Mouse (Mus musculus) midbrain, embryonic 13.5 days (tissue): ENCODE measurements around the gene H2al1e. TPM values are rescaled to one million over a fixed set of nuclear protein-coding genes. Genes with fewer than 3 reads are reported as not detected.
"Not testable (repeated sequence)": the region's sequence is repeated elsewhere in the genome, so short reads cannot be mapped to it uniquely, and the experiment has no call there.

Experiments
- ATAC-seq: fragments of 200-750 bp; cut with Nextera tagmentation; 2 replicates; pipeline ENCODE4 v1.8.0; 2017; ENCODE audit warnings: mild to moderate bottlenecking, moderate TSS enrichment, moderate library complexity
- H3K27ac ChIP-seq: fragments of 300-500 bp; sonication (generic); 2 replicates; pipeline ENCODE4 v1.5.1; 2015; ENCODE audit warnings: inconsistent platforms, mild to moderate bottlenecking, moderate library complexity
- H3K27me3 ChIP-seq: fragments of 300-500 bp; sonication (generic); 2 replicates; pipeline ENCODE4 v1.6.1; 2015; ENCODE audit warnings: mild to moderate bottlenecking, inconsistent platforms
- H3K36me3 ChIP-seq: fragments of 300-500 bp; sonication (generic); 2 replicates; pipeline ENCODE4 v1.6.1; 2015; ENCODE audit warnings: mild to moderate bottlenecking, inconsistent platforms
- H3K4me1 ChIP-seq: fragments of 300-500 bp; sonication (generic); replicated peaks from 2 replicates; pipeline ENCODE4 v1.6.1; 2015; ENCODE audit warnings: inconsistent platforms
- H3K4me2 ChIP-seq: fragments of 300-500 bp; sonication (generic); replicated peaks from 2 replicates; pipeline ENCODE4 v1.6.1; 2015; ENCODE audit warnings: moderate library complexity, mild to moderate bottlenecking, inconsistent platforms
- H3K4me3 ChIP-seq: fragments of 300-500 bp; sonication (generic); replicated peaks from 2 replicates; pipeline ENCODE4 v1.5.1; 2015; ENCODE audit warnings: mild to moderate bottlenecking, inconsistent platforms
- H3K9ac ChIP-seq: fragments of 300-500 bp; sonication (generic); replicated peaks from 2 replicates; pipeline ENCODE4 v1.6.1; 2015; ENCODE audit warnings: mild to moderate bottlenecking, inconsistent platforms
- H3K9me3 ChIP-seq: fragments of 300-500 bp; sonication (generic); 2 replicates; pipeline ENCODE4 v1.6.1; 2016; ENCODE audit warnings: mild to moderate bottlenecking, inconsistent platforms
- WGBS: fragments of 180-500 bp; shearing (Covaris S2); methylation state at CpG from one replicate; pipeline ENCODE4 v1.1.7; 2015; 5-methylcytosine and 5-hydroxymethylcytosine counted together
- polyA plus RNA-seq: library from polyadenylated mRNA; unstranded; fragments of >200 nt; fragmentation: Nextera tagmentation; extraction: Ambion mirVana; gene quantifications from 2 replicates; pipeline ENCODE4 v1.2.1, GENCODE M21; 2015

The H2al1e gene
- not detected in 2 replicates for polyA plus RNA-seq

DNA sequence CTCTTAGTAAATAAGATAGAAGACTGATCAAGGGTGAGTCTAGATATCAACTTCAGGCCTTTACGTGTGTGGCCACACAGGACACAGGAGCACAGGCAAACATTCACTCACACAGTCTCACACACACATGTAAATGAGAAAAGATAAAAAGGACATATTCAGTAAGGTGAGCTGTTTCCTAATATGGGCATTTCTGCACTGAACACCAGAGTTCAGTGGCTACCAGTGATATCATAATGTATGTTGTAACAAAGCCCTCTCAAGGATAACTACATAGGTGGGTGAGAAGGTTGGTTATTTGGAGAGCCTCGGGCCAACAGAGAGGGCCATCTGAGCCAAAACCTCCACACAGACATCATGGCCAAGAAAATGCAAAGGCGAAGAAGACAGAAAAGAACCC lies at the start of gene H2al1e:
Gene H2al1e, plus strand, starts transcription at position 301 of the 400 bp plus-strand sequence.
- not testable (repeated sequence) for ATAC-seq, H3K9ac ChIP-seq
- WGBS, result no CpG with 5 or more reads among the region's 3 CpGs

DNA sequence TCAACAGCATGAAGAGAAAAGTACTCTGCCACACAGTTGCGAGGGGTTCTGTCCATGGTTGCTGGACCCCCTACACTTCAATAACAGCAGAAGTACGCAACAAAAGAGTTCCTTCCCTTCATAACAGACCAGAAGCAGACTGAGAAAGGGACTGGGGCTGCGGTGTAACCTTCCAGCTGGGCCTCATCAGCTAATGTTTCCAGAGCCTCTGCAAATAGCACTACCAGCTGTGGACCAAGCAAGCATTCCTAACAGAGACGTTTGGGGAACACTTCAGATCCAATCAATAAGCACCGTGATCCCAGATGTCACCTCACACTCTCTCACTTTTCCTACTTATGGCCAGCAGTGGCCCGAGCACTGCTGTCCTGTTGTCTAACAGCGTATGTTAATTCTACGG lies 46.8 kb upstream of the H2al1e start:
- no peaks in the 10 kb centered on the region for H3K4me1 ChIP-seq
- no peak overlapping the region for H3K27ac ChIP-seq
- ATAC-seq, result no peak
- H3K4me2 ChIP-seq, result no peak overlapping the region
- no peak overlapping the region for H3K4me3 ChIP-seq
- H3K9me3 ChIP-seq, result no peaks in the 10 kb centered on the region
- no peaks in the 10 kb centered on the region for H3K27me3 ChIP-seq
- no peaks in the 10 kb centered on the region for H3K36me3 ChIP-seq
- 83% methylated on average over 8 of the region's 8 CpGs for WGBS
- no peak overlapping the region for H3K9ac ChIP-seq

More for the DNA sequence above, at the start of gene H2al1e:
- not testable (repeated sequence) for H3K9me3 ChIP-seq, H3K4me1 ChIP-seq, H3K4me2 ChIP-seq, H3K27me3 ChIP-seq, H3K4me3 ChIP-seq, H3K36me3 ChIP-seq, H3K27ac ChIP-seq

DNA sequence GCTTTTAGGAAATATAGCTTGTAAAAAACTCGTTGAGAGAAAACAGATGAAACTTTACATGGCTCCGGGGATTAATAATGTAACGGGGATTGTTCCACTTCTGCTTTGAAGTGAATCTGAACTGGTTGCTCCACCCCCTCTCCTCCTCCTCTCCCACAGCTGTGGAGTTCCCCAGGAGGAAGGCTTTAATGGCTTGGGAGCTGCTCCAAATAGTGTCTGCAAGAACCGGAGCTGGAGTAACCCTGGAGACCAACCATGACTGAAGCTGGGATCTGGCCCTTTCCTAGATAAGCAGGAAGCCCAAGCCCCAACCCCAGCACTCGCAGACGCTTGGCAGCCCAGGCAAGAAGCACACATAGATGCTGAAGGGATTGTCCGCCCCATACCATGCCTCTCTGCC lies 43.9 kb upstream of the H2al1e start:
- 62% methylated on average over 7 of the region's 7 CpGs for WGBS
- no peak overlapping the region for H3K9ac ChIP-seq
- no peak for ATAC-seq
- no peaks in the 10 kb centered on the region for H3K9me3 ChIP-seq
- H3K4me1 ChIP-seq, result no peaks in the 10 kb centered on the region
- no peaks in the 10 kb centered on the region for H3K27me3 ChIP-seq
- no peak overlapping the region for H3K4me2 ChIP-seq
- no peak overlapping the region for H3K27ac ChIP-seq
- no peaks in the 10 kb centered on the region for H3K36me3 ChIP-seq
- no peak overlapping the region for H3K4me3 ChIP-seq

DNA sequence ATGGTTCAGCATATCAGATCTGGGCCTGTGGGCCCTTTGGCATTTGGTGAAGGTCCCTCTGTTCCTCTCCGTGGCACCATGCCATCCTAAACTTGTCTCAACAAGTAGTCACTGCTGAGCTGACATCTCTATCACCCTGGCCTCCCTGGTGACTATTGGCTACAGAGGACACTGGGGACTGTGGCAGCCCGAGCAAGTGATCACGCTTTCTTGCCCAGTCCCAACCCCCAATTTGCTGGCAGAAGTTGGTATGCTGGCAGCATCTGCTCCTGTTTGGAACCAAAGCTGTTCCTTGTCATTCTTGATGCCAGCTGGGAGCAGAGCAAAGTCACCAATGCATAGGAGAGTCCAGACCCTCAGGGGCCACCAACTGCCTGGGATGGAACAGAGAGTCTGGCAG lies 42.7 kb upstream of the H2al1e start:
- Histone ChIP-seq H3K4me1 (no peaks in the 10 kb centered on the region), H3K27ac (no peak overlapping the region), H3K27me3 (no peaks in the 10 kb centered on the region), H3K9ac (no peak overlapping the region), H3K36me3 (no peaks in the 10 kb centered on the region), H3K4me2 (no peak overlapping the region), H3K9me3 (no peaks in the 10 kb centered on the region), H3K4me3 (no peak overlapping the region)
- no peak for ATAC-seq
- WGBS, result 76% methylated on average over 3 of the region's 3 CpGs

DNA sequence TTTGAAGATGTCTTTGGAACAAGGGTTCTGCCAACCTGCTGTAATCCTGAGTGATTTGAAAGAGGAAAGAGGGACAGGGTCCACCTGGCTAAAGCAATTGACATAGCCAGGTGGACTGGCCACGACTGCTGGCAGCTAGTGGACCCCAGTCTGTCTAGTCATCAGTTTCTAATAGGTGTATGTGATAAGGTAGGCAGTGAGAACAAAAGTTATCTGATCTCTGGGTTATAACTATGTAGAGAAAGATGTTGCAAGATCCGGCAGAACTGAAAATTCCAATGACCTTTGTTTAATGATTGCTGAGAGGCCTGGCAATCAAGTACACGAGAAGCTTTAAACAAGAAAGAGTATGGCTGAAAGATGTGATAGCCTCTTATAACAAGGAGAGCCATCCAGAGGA lies 38.5 kb upstream of the H2al1e start:
- H3K4me1 ChIP-seq, result no peaks in the 10 kb centered on the region
- H3K9ac ChIP-seq, result no peak overlapping the region
- H3K27ac ChIP-seq, result no peak overlapping the region
- H3K4me3 ChIP-seq, result no peak overlapping the region
- H3K36me3 ChIP-seq, result no peaks in the 10 kb centered on the region
- H3K9me3 ChIP-seq, result no peaks in the 10 kb centered on the region
- 87% methylated on average over 3 of the region's 3 CpGs for WGBS
- no peak overlapping the region for H3K4me2 ChIP-seq
- H3K27me3 ChIP-seq, result peaks cover 4% of the 10 kb centered on the region; the same call in 1 of the 2 replicates
- ATAC-seq, result no peak

DNA sequence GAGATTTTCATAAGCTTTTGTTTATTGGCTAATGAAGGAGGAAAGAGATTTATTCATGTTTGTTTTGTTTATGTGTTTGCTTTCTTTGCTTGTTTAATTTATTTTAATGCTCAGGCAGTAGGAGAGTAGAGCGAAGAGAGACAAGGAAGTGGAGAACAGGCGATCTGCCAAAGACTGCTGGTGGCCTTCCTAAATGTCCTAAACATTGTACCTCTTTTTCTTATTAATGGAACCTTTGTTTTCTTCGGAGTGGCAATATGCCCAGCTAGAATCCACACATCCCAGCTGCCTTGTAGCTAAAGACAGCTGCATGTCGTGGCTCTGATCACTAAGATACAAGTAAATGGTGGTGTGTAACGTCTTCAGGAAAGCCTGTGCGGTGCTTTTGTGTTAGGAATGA lies 34.7 kb upstream of the H2al1e start:
- Histone ChIP-seq H3K9ac (no peak overlapping the region), H3K4me1 (no peaks in the 10 kb centered on the region), H3K36me3 (no peaks in the 10 kb centered on the region), H3K27ac (no peak overlapping the region), H3K4me2 (no peak overlapping the region), H3K27me3 (peaks cover 4% of the 10 kb centered on the region; the same call in 1 of the 2 replicates), H3K9me3 (no peaks in the 10 kb centered on the region), H3K4me3 (no peak overlapping the region)
- WGBS, result 86% methylated on average over 6 of the region's 6 CpGs
- no peak for ATAC-seq

DNA sequence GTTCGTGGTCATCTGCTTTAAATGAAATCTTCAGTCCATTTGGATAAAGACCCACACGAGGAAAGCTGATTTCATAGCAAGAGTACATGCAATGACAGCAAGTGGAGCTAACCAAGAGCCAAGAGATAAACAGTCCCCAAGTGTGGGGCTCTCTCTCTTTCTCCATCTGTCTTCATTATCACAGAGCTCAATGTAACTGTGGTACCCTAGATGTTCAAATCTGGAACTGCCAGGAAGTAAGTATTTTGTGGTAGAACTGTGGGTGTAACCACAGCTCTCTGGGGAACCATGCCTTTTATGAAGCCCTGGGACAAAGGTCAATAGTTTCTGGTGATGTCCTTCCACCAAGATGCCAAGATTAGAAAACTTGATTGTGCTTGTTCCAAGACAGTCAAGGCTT lies 31.0 kb upstream of the H2al1e start:
- no peak for ATAC-seq

DNA sequence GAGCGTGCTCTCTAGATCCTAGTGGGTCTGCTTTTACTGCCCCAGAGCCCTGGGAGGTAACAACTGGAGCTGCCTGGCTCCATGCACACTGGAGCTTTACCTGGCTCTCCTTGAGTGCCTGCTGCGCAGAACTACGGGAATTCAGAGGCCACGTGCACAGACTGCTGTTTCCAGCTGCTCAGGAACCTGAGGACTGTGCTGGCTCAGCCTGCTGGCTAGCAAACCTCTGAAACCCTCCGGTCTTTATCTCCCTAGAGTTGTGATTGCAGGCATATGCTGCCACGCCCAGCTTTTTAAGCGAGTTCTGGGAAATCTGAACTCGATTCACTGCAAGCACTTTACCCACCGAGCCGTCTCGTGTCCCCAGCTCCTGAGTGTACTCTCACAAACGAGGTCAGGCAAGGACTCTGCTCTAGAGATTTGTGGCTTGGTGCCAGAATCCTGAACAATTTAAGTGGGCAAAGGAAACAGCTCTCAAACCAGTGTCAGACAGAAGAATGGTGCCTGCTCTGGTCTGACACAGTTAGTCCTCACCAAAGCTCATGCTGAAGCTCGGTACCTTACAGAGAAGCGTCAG lies 23.3 kb upstream of the H2al1e start:
- Histone ChIP-seq H3K4me2 (no peak overlapping the region), H3K36me3 (no peaks in the 10 kb centered on the region), H3K4me1 (no peaks in the 10 kb centered on the region), H3K27me3 (no peaks in the 10 kb centered on the region; the same call in 1 of the 2 replicates), H3K9me3 (no peaks in the 10 kb centered on the region), H3K9ac (no peak overlapping the region), H3K27ac (no peak overlapping the region), H3K4me3 (no peak overlapping the region)
- WGBS, result 82% methylated on average over 14 of the region's 14 CpGs
- ATAC-seq, result no peak

More for the DNA sequence above, 31.0 kb upstream of the H2al1e start:
- no peak overlapping the region for H3K4me2 ChIP-seq
- WGBS, result 75% methylated on average over 2 of the region's 2 CpGs
- H3K9me3 ChIP-seq, result no peaks in the 10 kb centered on the region
- no peaks in the 10 kb centered on the region for H3K4me1 ChIP-seq
- H3K4me3 ChIP-seq, result no peak overlapping the region
- H3K9ac ChIP-seq, result no peak overlapping the region
- H3K27ac ChIP-seq, result no peak overlapping the region
- H3K27me3 ChIP-seq, result peaks cover 4% of the 10 kb centered on the region; the same call in 1 of the 2 replicates
- no peaks in the 10 kb centered on the region for H3K36me3 ChIP-seq

DNA sequence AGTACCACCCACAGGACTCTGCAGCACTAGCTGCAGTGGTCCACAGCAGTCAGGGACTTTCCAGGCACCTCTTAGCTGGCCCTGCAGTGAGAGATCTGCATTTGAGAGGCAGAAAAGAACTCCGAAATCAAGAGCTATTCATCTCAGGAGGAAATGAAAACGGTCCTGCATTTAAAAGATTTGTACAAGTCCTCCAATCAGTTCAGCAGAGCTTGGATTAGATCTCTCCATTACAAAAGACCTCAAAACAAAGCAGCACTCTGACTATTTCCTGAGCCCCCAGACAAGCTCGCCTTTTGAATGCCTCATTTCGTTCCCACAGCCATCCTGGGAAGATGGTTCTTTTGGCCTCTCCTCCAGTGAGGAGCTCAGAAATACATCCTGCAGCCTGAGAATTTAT lies 22.5 kb upstream of the H2al1e start:
- H3K4me1 ChIP-seq, result no peaks in the 10 kb centered on the region
- 30% methylated on average over 4 of the region's 4 CpGs for WGBS
- H3K36me3 ChIP-seq, result no peaks in the 10 kb centered on the region
- no peak overlapping the region for H3K4me2 ChIP-seq
- H3K27me3 ChIP-seq, result no peaks in the 10 kb centered on the region; the same call in 1 of the 2 replicates
- no peak for ATAC-seq
- no peak overlapping the region for H3K4me3 ChIP-seq
- no peak overlapping the region for H3K9ac ChIP-seq
- no peak overlapping the region for H3K27ac ChIP-seq
- H3K9me3 ChIP-seq, result no peaks in the 10 kb centered on the region

DNA sequence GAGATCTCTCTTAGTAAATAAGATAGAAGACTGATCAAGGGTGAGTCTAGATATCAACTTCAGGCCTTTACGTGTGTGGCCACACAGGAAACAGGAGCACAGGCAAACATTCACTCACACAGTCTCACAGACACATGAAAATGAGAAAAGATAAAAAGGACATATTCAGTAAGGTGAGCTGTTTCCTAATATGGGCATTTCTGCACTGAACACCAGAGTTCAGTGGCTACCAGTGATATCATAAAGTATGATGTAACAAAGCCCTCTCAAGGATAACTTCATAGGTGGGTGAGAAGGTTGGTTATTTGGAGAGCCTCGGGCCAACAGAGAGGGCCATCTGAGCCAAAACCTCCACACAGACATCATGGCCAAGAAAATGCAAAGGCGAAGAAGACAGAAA lies 12.8 kb upstream of the H2al1e start, which contains the start of gene H2al1a:
Gene H2al1a, plus strand, starts transcription at position 301 of the 400 bp plus-strand sequence.
- H3K4me1 ChIP-seq, ATAC-seq, H3K4me3 ChIP-seq, H3K4me2 ChIP-seq, H3K27ac ChIP-seq, H3K27me3 ChIP-seq, H3K9ac ChIP-seq, H3K36me3 ChIP-seq, H3K9me3 ChIP-seq: not testable (repeated sequence)
- no CpG with 5 or more reads among the region's 3 CpGs for WGBS

DNA sequence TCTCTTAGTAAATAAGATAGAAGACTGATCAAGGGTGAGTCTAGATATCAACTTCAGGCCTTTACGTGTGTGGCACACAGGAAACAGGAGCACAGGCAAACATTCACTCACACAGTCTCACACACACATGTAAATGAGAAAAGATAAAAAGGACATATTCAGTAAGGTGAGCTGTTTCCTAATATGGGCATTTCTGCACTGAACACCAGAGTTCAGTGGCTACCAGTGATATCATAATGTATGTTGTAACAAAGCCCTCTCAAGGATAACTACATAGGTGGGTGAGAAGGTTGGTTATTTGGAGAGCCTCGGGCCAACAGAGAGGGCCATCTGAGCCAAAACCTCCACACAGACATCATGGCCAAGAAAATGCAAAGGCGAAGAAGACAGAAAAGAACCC lies 9.6 kb upstream of the H2al1e start, which contains the start of gene H2al1b:
Gene H2al1b, plus strand, starts transcription at position 301 of the 400 bp plus-strand sequence.
- WGBS, result 92% methylated on average over 1 of the region's 3 CpGs
- H3K9me3 ChIP-seq, H3K4me1 ChIP-seq, H3K4me3 ChIP-seq, ATAC-seq, H3K9ac ChIP-seq, H3K36me3 ChIP-seq, H3K27me3 ChIP-seq, H3K4me2 ChIP-seq, H3K27ac ChIP-seq: not testable (repeated sequence)

DNA sequence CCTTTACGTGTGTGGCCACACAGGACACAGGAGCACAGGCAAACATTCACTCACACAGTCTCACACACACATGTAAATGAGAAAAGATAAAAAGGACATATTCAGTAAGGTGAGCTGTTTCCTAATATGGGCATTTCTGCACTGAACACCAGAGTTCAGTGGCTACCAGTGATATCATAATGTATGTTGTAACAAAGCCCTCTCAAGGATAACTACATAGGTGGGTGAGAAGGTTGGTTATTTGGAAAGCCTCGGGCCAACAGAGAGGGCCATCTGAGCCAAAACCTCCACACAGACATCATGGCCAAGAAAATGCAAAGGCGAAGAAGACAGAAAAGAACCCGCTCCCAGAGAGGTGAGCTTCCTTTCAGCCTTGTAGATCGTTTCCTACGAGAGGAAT lies 6.4 kb upstream of the H2al1e start, which contains the start of gene H2al1c:
Gene H2al1c, plus strand, starts transcription at position 301 of the 400 bp plus-strand sequence.
- not testable (repeated sequence) for H3K27ac ChIP-seq, H3K4me2 ChIP-seq, H3K4me3 ChIP-seq, H3K9me3 ChIP-seq, H3K9ac ChIP-seq, H3K27me3 ChIP-seq, H3K4me1 ChIP-seq, H3K36me3 ChIP-seq, ATAC-seq
- WGBS, result 75% methylated on average over 1 of the region's 6 CpGs

DNA sequence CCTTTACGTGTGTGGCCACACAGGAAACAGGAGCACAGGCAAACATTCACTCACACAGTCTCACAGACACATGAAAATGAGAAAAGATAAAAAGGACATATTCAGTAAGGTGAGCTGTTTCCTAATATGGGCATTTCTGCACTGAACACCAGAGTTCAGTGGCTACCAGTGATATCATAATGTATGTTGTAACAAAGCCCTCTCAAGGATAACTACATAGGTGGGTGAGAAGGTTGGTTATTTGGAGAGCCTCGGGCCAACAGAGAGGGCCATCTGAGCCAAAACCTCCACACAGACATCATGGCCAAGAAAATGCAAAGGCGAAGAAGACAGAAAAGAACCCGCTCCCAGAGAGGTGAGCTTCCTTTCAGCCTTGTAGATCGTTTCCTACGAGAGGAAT lies 3.2 kb upstream of the H2al1e start, which contains the start of gene H2al1d:
Gene H2al1d, plus strand, starts transcription at position 301 of the 400 bp plus-strand sequence.
- not testable (repeated sequence) for H3K9me3 ChIP-seq, H3K4me2 ChIP-seq, H3K36me3 ChIP-seq, H3K27ac ChIP-seq, H3K9ac ChIP-seq, H3K4me3 ChIP-seq, H3K27me3 ChIP-seq, ATAC-seq, H3K4me1 ChIP-seq
- no CpG with 5 or more reads among the region's 6 CpGs for WGBS
